Mouse (Mus musculus) layer of hippocampus, adult 9-11 months (tissue): ENCODE measurements around the gene Slco4a1.

Experiments used
- DNase-seq: peaks from one replicate; pipeline ENCODE4 v3.0.0; 2022

The Slco4a1 gene

DNA sequence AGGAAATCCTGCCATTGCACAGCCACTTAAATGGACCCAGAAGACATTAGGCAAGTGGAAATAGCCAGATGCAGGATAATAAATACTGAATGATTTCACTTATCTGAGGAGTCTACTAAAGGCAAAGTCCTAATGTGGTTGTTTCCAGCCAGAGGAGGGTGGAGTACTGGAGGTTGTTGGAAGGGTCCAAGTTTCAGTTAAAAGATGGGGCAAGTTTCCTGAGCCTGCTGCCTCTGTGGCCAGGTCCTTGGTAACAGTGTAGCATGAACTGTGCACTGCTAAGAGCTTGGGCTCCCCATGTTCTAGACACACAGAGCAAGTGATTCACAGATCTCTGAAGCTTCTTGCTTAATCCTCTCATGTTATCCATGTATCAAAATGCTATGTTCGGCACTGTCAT, 10.1 kb upstream of the Slco4a1 start:
- DNase-seq = no peak

DNA sequence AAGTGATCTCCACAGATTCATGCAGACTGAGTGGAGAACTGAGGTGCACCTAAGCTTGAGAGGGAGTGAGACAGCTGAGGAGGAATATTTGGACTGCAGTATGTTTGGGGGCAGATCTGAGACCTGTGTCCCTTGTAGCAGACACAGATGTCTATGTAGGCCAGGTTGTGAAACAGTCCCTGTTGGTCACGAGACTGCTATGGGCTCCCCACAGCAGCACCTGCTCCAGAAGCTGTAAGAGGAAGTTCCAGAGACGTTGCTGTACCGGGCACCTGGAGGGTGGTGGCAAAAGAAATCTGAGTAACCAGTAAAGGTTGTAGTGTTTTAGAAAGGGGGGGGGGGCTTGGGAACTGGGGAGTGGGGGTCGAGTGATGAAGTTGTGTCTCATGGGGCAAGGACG, 7.0 kb upstream of the Slco4a1 start:
- no peak for DNase-seq

DNA sequence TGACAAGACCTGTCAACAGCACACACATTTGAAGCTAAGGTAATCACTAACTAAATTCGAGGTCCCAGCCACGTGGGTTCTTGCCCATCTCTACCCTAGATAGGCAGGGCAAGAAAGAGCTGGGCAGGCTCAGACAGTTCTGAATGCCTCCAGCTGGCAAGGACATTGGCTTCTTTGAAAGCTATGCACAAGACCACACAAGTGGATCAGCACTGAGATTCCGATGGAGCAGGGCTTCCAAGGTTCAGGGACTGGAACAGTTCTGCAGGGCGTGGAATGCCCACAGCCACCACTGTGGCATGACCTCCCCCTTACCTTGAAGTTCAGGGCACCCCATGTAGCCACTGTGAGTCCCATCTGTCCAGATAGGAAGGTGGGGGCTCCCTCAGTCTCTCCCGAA, 5.5 kb upstream of the Slco4a1 start:
- DNase-seq = no peak

DNA sequence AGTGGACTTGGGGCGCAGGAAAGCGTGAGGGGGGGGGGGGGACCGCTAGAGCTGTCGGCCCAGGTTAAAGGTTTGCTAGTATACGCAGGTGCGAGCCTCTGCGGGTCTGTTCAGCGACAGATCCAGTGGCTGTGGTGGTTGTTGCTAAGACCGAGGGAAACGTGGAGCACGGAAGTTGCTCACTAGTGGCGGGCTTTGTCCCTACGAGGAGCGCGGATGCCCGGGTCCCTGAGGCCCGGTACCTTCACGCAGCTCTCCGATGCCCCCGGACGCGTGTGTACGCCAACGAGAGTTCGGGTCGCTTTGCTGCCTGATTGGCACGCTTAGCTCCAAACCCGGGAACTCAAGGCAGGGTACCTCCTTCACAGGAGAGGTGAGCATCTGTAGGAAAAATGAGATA, 660 bp downstream of the Slco4a1 start:
- DNase-seq = no peak

DNA sequence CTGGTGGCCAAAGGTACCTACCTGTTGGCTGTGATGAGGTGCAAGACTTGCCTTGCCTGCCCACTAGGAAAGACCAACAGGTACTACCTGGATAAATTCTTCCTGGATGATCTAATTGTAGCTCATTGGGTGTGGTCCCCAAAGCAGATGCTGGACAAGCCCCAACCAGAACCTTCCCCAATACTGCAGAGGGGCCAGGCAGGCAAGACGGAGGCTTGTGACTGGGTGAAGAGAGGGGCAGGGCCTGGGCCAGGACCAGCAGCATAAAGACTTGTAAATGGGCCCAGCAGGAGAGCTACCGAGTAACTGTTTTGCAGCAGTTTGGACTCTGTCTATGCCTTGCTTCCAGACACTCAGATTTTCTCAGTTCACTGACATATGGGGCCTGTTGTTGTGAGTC, 1.6 kb downstream of the Slco4a1 start:
- DNase-seq = no peak

DNA sequence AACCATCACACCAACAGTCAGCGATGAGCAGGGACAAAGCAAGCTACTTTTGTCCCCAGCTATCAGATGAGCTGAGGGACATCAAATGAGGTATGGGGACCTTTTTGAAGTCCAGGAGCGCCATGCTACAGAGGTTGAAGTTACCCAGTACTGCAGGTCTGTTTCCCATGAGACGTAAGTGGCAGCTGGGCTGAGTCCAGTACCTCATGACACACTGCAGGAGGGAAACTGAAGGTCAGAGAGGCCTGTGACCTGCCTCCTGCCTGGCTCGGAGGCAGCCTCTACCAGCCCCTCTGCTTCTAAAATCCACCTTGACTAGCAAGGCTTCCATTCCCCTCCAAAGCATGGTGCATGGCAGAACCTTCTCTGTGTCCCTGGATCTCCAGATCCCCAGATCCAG, 3.4 kb downstream of the Slco4a1 start:
- no peak for DNase-seq

DNA sequence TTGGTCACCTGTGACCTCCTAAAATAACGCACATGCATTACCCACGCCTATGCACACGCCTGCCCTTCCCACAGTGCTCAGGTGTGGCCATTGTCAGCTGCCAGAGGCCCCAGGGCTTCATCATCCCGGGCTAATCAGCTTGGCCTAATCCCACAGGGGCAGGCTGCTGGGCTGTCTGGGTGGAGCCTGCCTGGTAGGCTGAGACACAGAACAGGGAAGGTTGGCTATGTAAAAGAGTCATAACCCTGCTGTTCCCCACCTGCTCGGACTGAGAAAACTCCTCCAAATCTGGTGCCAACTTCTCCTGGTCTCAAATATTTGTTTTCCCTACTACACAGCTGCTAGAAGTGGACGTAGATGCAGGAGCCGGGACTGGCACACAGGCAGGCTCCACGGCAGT, 4.8 kb downstream of the Slco4a1 start:
- no peak for DNase-seq

DNA sequence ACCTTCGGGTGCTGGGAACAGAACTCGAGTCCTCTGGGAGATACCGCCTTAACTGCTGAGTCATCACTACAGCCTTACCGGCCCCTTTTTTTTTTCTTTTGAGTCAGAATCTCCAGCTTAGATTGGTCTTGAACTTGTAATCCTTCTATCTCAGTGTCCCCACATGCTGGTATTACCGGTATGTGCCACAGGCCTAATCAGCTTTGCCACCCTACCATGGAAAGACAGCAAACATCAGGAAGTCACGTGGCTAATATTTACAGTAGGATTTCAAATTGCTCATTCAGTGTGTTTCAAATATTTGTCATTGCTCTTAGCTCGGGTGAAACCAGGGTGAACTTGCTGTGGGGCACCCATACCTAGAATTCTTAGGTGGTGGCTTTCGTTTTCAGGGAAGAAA, 6.5 kb downstream of the Slco4a1 start:
- DNase-seq = no peak

DNA sequence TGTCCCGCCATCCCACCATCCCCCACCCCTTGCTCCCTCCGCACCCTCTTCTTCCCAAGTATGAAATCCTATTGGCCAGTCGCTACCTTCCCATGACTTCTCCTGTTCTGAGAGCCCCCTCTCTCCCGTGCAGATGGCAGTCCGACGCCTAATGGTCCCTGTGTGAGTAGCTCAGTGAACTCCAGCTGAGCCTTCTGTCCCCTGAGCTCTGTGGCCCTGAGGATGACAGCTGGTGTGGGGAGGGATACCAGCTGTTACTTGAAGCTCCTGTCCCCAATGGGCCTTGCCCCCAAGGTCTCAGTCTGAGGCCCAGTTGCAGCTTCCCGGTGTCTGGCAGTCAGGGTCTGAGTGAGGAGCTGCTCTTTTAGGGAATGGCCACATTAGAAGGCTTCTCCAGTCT, 10.5 kb downstream of the Slco4a1 start:
- DNase-seq = no peak

DNA sequence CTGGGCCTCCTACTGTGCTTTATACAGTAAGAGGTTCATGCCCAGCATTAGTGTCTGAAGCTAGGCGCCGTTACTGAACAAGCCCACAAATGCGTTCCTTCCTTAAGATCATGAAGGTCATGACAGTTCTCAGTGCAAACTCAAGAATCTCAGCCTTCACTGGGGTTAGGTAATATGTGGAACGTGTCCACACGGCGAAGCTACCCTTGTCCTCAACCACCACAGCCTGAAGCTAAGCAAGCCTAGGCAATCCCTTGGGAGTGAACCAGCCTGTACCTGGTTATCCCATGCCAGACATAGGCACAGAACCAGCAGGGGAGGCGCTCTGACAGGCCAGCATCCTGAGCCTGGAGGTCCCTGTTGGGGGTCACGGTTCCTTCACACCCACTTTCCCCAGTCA, 12.8 kb downstream of the Slco4a1 start:
- no peak for DNase-seq

DNA sequence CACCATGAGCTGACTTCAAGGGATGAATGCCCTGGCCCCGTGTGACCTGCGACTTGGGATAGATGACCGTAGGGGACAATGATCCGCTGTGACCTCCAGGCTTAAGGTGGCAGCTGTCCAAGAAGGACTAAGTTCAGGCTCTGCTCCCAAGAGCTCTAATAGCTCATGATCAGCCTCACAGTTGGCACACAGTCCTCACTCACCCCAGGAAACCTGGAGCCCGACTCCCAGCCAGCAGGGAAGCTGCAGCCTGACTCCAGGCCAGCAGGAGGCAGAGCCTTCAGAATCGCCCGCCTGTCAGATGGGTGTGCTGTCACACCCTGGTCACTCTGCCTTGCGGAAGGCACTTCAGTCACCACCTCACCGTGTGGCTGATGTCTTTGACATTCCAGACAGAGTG, 13.7 kb downstream of the Slco4a1 start:
- no peak for DNase-seq

DNA sequence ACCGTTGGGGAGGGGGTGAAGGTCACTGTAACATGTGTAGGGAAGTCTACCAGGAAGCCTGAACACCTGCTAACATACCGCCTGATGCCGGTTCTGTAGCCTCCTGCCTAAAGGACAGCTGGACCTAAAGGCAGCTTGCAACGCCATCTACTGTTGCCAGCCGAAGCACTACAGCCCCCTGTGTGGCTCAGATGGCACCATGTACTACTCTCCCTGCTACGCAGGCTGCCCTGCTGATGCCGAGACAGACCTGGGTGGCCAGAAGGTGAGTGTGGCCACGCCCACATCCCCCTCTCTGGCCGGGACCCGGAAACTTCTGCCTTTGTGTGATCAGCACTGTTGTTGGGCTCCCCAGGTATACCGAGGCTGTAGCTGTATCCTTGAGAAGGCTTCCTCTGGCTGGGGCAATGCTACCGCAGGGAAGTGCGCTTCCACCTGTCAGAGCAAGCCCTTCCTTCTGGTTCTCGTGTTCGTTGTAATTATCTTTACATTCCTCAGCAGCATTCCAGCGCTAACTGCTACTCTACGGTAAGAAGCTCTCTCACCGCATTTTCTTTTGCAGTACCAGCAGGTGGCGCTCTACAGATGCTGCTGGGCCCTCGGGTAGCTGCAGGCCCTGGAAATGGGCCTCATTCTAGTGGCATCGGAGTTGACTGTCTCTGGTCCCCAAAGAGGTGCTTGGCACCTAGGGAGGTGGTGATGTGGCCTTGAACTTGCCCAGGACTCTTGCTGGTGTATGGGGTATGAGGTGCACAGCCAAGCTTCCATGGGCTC, 16.4 kb downstream of the Slco4a1 start:
- DNase-seq = no peak

DNA sequence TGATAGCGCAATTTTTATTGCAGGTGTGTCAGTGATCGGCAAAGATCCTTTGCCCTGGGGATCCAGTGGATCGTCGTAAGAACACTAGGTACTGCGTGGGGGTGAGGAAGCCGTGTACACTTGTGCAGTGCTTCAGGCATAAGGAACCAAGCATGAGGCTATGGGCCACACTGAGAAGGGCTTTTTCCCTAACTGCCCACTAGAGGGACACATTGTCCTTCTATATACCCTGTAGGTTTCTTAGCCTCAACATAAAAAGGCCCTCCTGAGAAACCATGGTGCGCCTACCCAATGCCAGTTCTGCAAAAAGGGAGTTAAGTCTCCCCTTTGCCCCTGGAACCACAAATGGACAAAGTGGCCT, 17.0 kb downstream of the Slco4a1 start:
- DNase-seq = peak; percentile 74

DNA sequence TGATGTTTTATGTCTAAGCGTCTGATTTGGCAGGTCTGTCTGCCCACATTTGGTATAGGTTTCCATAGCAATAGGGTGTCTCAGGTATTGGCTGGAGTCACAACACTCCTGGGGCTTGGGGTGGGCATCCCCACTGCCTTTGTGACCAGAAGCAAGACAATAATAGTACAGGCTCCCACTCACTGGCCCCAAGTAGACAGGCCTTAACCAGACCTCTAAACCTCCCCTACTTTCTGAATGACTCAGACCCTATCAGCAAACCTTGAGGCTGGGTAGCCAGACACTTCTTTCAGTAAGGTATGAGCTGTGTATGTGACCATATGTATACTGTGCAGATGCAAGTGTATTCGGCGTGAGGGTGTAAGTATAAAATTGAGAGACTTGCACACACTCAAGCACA, 18.8 kb downstream of the Slco4a1 start:
- no peak for DNase-seq

DNA sequence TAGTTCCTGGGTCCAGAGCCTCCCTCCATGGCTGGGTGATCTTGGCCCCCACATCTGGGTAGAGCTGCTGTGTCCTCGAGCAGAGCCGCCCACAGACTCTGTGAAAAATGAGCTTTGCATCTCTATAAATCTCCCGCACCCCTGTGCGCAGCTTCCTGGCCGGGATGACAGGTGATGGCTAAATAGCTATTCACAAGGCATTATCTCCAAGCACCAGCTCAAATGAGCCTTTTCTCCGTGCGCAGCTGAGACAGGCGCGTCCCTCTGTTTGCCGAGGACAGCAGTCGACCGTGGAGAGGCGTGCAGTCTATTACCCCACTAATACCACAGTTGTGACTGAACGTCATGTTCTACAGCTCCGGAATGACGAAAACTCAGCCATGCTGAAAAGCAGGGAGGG, 26.2 kb downstream of the Slco4a1 start:
- no peak for DNase-seq

DNA sequence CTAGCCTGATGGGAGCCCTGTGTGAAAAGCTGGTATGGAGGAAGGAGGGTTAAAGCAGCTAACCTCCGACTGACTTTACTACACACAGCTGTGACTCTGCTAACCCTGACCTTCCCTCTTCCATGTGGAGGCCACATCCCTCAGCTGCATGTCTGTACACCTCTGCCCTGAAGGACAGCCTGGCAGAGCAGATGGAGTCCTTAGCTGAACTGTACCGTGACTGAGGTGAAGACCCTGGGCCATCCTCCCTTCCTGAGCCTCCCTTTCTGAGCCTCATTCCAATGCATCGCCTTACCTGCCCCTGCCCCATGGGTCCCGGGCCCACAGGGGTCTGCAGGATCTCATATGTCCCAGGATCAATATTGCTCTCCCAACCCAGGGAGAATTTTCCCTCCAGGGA, 28.8 kb downstream of the Slco4a1 start:
- no peak for DNase-seq

DNA sequence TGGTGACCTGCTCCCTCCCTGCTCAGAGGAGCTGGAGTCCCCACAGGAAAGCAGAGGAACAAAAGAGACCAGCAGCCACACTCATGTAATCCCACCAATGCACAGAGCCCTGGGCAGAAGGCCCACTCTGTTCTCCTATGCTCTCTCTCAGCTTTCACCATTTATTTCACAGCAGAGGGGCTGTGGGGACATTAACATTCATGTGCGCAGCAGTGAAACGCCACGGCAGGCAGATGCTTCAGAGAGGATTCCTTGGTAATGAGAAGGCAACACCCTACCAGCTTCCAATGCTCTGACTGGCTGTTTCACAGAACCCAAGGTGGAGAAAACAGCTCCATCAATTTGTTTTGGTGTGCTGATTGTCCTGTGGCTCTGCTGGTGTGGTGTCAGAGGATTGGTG, 29.3 kb downstream of the Slco4a1 start:
- no peak for DNase-seq

DNA sequence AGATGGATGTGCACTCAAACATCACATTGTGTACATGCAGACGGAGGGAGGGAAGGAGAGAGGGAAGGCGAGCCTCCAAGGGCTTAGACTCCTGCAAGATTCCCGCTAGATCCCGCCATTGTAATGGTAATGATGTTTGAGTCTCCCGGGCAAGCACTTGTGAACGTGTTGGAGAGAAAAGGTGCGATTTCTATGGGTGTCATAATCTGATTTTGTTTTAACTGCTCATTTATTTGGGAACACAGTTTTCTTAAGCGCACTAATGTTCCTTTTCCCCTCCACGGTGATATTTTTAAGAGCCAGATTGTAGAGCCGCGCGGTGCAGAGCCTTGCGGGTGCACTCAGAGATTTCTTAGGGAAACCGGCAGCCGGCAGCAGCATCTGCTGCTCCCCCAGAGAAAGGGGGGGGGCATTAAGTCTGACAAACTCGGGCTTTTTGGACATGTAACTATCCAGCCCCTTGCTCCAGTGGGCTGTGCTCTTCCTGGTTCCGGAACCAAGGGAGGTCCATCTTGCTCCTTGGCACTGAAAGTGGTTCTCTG, 32.2 kb downstream of the Slco4a1 start:
- DNase-seq = peak; percentile 45

DNA sequence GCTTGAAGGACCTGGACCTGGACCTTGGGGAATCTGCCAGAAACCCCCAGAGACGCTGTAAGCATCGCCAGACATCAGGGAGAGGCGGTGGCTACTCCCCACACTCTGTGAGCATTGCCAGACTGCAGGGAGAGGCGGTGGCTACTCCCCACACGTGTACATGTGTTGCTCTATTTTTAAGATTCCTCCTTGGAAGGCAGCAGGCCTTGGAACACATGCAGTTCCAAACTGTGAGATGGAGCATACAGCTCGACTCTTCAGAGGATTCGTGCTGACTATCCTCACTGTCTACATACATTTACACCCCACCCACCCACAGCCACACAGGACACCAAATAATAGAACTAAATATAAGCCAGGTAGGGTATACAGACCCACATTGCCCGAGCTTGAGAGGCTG, 39.9 kb downstream of the Slco4a1 start:
- peak; percentile 53 for DNase-seq

DNA sequence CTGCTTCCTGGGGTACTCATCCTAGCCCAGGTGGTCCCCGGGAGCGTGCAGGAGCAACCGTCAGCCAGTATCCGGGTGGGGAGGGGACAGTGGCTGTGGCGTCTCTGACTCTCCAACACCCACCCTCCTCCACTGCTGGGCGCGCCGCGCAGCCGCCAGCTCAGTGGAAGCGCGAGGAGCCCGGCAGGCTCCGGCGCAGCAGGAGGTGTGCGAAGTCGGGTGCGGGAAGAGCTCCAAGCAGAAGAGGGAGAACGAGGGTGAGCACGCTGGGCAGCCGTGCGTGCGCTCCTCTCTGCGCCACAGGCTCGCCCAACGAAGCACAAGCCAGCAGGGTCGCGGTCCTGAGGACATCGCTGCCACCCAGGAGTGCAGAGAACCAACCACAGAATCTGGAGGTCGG, 43.7 kb downstream of the Slco4a1 start, which contains the start of gene Ntsr1:
Gene Ntsr1, plus strand, starts transcription at position 236 of the 400 bp plus-strand sequence.
- DNase-seq = peak; percentile 15

DNA sequence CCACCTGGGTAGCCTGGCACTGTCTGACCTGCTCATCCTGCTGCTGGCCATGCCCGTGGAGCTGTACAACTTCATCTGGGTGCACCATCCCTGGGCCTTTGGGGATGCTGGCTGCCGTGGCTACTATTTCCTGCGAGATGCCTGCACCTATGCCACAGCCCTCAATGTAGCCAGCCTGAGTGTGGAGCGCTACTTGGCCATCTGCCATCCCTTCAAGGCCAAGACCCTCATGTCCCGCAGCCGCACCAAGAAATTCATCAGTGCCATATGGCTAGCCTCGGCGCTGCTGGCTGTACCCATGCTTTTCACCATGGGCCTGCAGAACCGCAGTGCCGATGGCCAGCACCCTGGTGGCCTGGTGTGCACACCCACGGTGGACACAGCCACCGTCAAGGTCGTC, 44.7 kb downstream of the Slco4a1 start:
- DNase-seq = no peak

DNA sequence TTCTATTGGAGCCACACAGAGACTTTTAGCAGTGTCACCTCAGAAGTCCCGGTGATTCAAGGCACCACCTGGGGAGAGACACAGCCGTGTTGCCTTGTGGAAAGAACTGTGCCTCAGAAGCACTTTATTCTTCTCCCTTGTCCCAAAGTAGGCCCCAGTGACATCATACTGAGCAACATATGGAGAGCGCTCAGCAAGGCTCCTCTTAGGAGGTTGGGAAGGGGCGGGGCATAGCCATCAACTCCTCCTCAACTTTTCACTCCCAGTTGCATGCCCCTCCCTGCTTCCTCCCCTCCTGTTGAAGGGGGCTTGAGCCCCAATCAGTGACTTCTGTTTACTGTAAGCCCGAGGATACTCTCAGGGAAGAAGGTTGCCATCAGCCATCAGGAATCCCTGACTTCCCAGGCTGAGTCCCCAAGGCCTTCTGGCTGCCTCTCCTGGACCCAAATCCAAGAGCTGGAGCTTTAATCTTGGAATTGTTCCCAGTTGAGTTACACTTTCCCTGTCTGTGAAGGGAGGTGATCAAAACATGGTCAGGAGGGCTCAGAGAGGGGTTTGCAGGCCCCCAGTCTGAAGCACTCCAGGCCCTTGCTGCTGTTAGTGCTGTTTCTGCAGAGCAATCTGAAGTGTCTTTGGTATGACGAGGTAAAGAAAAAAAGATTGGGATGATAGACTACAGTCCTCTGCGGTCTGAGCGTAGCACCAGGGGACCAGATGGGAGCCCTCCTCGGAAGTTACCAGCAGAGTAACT, 45.3 kb downstream of the Slco4a1 start:
- DNase-seq = no peak

DNA sequence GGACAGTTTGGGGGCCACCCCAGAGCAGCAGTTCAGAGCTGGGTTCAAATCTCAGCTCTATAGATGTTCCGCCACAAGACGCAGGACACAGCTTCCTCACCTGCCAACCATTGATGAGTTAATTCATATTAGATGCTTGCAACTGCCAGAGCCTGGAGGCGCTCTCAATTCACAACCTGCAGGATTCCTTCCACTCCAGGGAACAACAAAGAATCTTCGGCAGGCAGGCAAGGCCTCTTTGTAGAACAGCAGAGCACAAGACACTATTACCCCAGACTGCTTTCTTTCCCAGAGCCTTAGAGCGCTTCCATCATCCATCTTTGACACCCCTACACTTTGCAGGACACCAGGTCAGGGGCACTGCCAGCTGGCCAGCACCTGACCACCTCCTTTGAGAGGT, 50.2 kb downstream of the Slco4a1 start:
- DNase-seq = no peak

DNA sequence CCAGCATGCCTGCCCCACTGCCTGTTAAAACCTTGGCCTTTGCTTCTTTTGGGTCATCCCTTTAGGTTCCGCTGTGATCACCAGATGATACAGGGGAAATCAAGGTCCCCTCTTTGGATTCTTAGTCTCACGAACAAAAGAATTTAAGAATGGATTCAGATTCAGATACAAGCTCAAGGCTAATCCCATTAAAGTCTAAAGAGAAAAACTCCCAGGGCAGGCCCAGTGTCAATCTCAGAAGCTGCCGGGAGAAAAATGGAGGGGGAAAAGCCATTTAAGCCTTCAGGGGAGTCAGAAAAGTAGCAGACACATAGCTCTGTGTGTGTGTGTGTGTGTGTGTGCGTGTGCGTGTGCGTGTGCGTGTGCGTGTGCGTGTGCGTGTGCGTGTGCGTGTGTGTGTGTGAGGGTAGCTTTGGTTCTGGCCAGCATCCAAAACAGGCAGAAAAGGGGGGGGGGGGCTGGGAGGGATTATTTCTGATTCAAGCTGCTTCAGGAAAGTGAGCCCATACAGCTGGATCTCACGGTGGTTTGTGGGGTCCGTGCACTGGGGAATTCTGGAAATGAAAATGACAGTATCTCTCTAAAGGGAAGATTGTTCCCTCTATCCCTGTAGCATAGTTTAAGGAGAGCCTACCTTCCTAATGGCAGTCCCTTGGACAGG, 52.5 kb downstream of the Slco4a1 start:
- DNase-seq = no peak
